Mouse (Mus musculus) cerebellum, adult (tissue): Measurements from ENCODE around the gene Gm10134.
"Not testable (repeated sequence)": the region's sequence is repeated elsewhere in the genome, so short reads cannot be mapped to it uniquely, and the experiment has no call there.

Experiments
- ATAC-seq: cut with Nextera tagmentation; 2 replicates; pipeline ENCODE4 v1.9.2; 2017; ENCODE audit warnings: mild to moderate bottlenecking, moderate library complexity, mixed read lengths; ENCODE audit not compliant: insufficient number of reproducible peaks, low FRiP score, low TSS enrichment

Gene Gm10134

GRCm38 (mm10) chr2:28502987-28503386, 2.9 kb upstream of the Gm10134 start:
- ATAC-seq: no peak

- ATAC-seq: no peak
Measured at GRCm38 (mm10) chr2:28504676-28505075, 1.2 kb upstream of the Gm10134 start.

- no peak for ATAC-seq
Measured at GRCm38 (mm10) chr2:28506291-28506690, 396 bp downstream of the Gm10134 start.

GRCm38 (mm10) chr2:28511600-28511999, 5.7 kb downstream of the Gm10134 start:
- ATAC-seq: not testable (repeated sequence)

GRCm38 (mm10) chr2:28512798-28513401, 7.0 kb downstream of the Gm10134 start, which contains the start of gene Ralgds:
Gene Ralgds (plus strand): TSS chr2:28513125.
- ATAC-seq: peak; percentile 57

GRCm38 (mm10) chr2:28513431-28514370, 7.8 kb downstream of the Gm10134 start:
- peak; percentile 13; the same call in 1 of the 2 replicates for ATAC-seq

GRCm38 (mm10) chr2:28514489-28514888, 8.6 kb downstream of the Gm10134 start:
- no peak for ATAC-seq

- no peak for ATAC-seq
Measured at GRCm38 (mm10) chr2:28517206-28517909, 11.5 kb downstream of the Gm10134 start.

- ATAC-seq: no peak
Measured at GRCm38 (mm10) chr2:28518231-28518630, 12.3 kb downstream of the Gm10134 start.

- ATAC-seq: peak; percentile 45; the same call in 1 of the 2 replicates
Measured at GRCm38 (mm10) chr2:28520581-28520980, 14.7 kb downstream of the Gm10134 start.

GRCm38 (mm10) chr2:28521571-28522151, 15.8 kb downstream of the Gm10134 start:
- ATAC-seq: no peak

GRCm38 (mm10) chr2:28522166-28522565, 16.3 kb downstream of the Gm10134 start:
- ATAC-seq: no peak

GRCm38 (mm10) chr2:28523643-28524117, 17.8 kb downstream of the Gm10134 start:
- no peak; the same call in 1 of the 2 replicates for ATAC-seq

- ATAC-seq: no peak
Measured at GRCm38 (mm10) chr2:28524406-28524805, 18.5 kb downstream of the Gm10134 start.

- ATAC-seq: peak; percentile 54; the same call in 1 of the 2 replicates
Measured at GRCm38 (mm10) chr2:28525219-28525942, 19.5 kb downstream of the Gm10134 start.

GRCm38 (mm10) chr2:28525943-28526876, 20.3 kb downstream of the Gm10134 start:
- no peak for ATAC-seq

- no peak for ATAC-seq
Measured at GRCm38 (mm10) chr2:28527436-28528353, 21.8 kb downstream of the Gm10134 start.
